ENCODE assay signal across 8 mouse cellular contexts in genomic region chr10:70096366-70097188, GRCm38 (mm10). TPM values are rescaled to one million over a fixed set of nuclear protein-coding genes. Genes with fewer than 3 reads are reported as not detected.
DNase-seq lines count a peak whose midpoint lies in the region; ATAC-seq and TF ChIP-seq lines count a peak whose summit lies in the region.

Gene Ccdc6 (plus strand): TSS chr10:70097121.

- ATAC-seq in G1E (ENCODE audit: extremely low read depth, insufficient number of reproducible peaks, low FRiP score, poor library complexity, severe bottlenecking) = peak; percentile 23
- ATAC-seq in lung, postnatal 0 days = peak; percentile 88

- H3K4me1 ChIP-seq in G1E (ENCODE audit: insufficient read depth, low read depth, low read length) = peaks cover 42% of the 10 kb centered on the region
- peaks cover 6% of the 10 kb centered on the region; the same call in 1 of the 2 replicates for H3K4me1 ChIP-seq in cerebellum, adult 2 months (ENCODE audit: control insufficient read depth, insufficient read depth, low read length)
- H3K4me1 ChIP-seq in lung, postnatal 0 days (ENCODE audit: insufficient read depth, low read depth, low read length) = peaks cover 16% of the 10 kb centered on the region

- peak within 1 kb of the TSS; percentile 95 for H3K4me3 ChIP-seq in G1E (ENCODE audit: low read depth, low read length)
- H3K4me3 ChIP-seq in cerebellum, adult 2 months (replicated peaks; ENCODE audit: insufficient read depth, low read depth, low read length) = peak within 1 kb of the TSS; percentile 72
- H3K4me3 ChIP-seq in lung, postnatal 0 days (ENCODE audit: low read depth, low read length) = peak within 1 kb of the TSS; percentile 95

- H3K36me3 ChIP-seq in G1E (replicated peaks) = peaks cover 29% of the 10 kb centered on the region
- H3K36me3 ChIP-seq in lung, postnatal 0 days (ENCODE audit: insufficient read depth, low read length) = no peaks in the 10 kb centered on the region

- 0 out of 2 replicates have a peak, but pooled peaks cover 3% of the 10 kb centered on the region for H3K9me3 ChIP-seq in G1E (replicated peaks)
- no peaks in the 10 kb centered on the region for H3K9me3 ChIP-seq in lung, postnatal 0 days (ENCODE audit: low read length)

- peak within 1 kb of the TSS; percentile 85 for H3K4me2 ChIP-seq in lung, postnatal 0 days (replicated peaks; ENCODE audit: low read depth, low read length)

- peak within 1 kb of the TSS; percentile 32 for H3K27ac ChIP-seq in cerebellum, adult 2 months (ENCODE audit: insufficient read depth, low read length)
- H3K27ac ChIP-seq in lung, postnatal 0 days (ENCODE audit: low read length) = peak within 1 kb of the TSS; percentile 90

- WGBS in cerebellum, adult 2 months = under 1% methylated on average over 57 of the region's 77 CpGs
- WGBS in lung, postnatal 0 days = 5% methylated on average over 37 of the region's 77 CpGs

- peak within 1 kb of the TSS; percentile 82 for H3K9ac ChIP-seq in lung, postnatal 0 days (replicated peaks; ENCODE audit: low read depth)

- no peaks in the 10 kb centered on the region for H3K27me3 ChIP-seq in G1E (ENCODE audit: insufficient read depth, low read length)
- H3K27me3 ChIP-seq in cerebellum, adult 2 months (ENCODE audit: control insufficient read depth, insufficient read depth, low read length) = no peaks in the 10 kb centered on the region
- no peaks in the 10 kb centered on the region for H3K27me3 ChIP-seq in lung, postnatal 0 days (replicated peaks; ENCODE audit: insufficient read depth, low read length)

- TF ChIP-seq POLR2A in cerebellum, adult 2 months (IDR thresholded peaks at IDR 0.05; ENCODE audit: borderline replicate concordance, insufficient read depth, low read length) = no peak

- peak; percentile 77 for DNase-seq in G1E (ENCODE audit: low spot score)
- DNase-seq in cerebellum, adult 2 months = peak; percentile 84 to 87
- DNase-seq in forelimb bud, embryonic 11.5 days (ENCODE audit: low read depth, low spot score) = peak; percentile 76
- peak; percentile 93 for DNase-seq in heart, postnatal 4 days
- peak; percentile 81 for DNase-seq in layer of hippocampus, adult 9-11 months
- DNase-seq in lung, postnatal 0 days (ENCODE audit: low spot score) = peak; percentile 93
- peak; percentile 72 for DNase-seq in ovary, postnatal 10 days (ENCODE audit: low spot score)
- DNase-seq in thymus, postnatal 10 days (ENCODE audit: low spot score in 2 of 2) = peak; percentile 90 to 92

- TF ChIP-seq CTCF in G1E (IDR thresholded peaks at IDR 0.05; ENCODE audit: low read depth, low read length) = no peak
- peak; percentile 58 for TF ChIP-seq CTCF in cerebellum, adult 2 months (IDR thresholded peaks at IDR 0.05; ENCODE audit: borderline replicate concordance, insufficient read depth, low read depth, low read length)
- peak; percentile 71 for TF ChIP-seq CTCF in lung, postnatal 0 days (IDR thresholded peaks at IDR 0.05)

- no peak for TF ChIP-seq EP300 in lung, postnatal 0 days (IDR thresholded peaks at IDR 0.05)

RNA-seq across cellular contexts. Expression of gene Ccdc6, which starts in this region (rescaled TPM):
- total RNA-seq in G1E (2014; fragmentation: Nextera tagmentation) = 93.8 and 95.0 TPM in 2 replicates
- total RNA-seq in G1E (2017) = 18.9 and 22.2 TPM in 2 replicates
- 21.1 and 23.4 TPM in 2 replicates for polyA plus RNA-seq in G1E (2012)
- 28.0 and 31.7 TPM in 2 replicates for polyA plus RNA-seq in cerebellum, adult 2 months (2012; rRNA removed)
- 10 to 100 TPM; 34.9 to 35.9 TPM for total RNA-seq in heart, postnatal 4 days (2021)
- polyA plus RNA-seq in lung, postnatal 0 days (2015; fragmentation: Nextera tagmentation; extraction: Ambion mirVana) = 10.7 and 11.3 TPM in 2 replicates

Comparison
In these comparisons a context has a peak if more than half of its experiments do, and no peak if none do; other contexts are left out.
1. Peak in every context shown above with its lines: DNase-seq, ATAC-seq, H3K4me3 ChIP-seq and H3K27ac ChIP-seq.